Mouse (Mus musculus) layer of hippocampus, postnatal 10 days (tissue): ENCODE results near the gene Pold1. TPM values are rescaled to one million over a fixed set of nuclear protein-coding genes. Genes with fewer than 3 reads are reported as not detected.

ENCODE experiments used
- DNase-seq, 2 experiments: peaks; one replicate each; pipeline ENCODE4 v3.0.0; 2021; ENCODE audit warnings: low spot score in 2 of 2
- long read RNA-seq: library from polyadenylated mRNA; stranded (forward); transcript quantifications from one replicate; pipeline ENCODE4 v2.0.0, GENCODE M21; 2023
- total RNA-seq, 2 experiments: library from RNA; stranded (reverse); gene quantifications; 2 replicates each; pipeline ENCODE4 v1.2.3; 2021

Gene Pold1
- 10 to 100 TPM; 10.3 to 13.6 TPM for total RNA-seq
- long read RNA-seq, partial matches to known transcripts = 0 of 3 reads
- long read RNA-seq, other reads (novel, unspliced or antisense) = 1 of 3 reads

- DNase-seq = peak; percentile 99
These were observed at the start of gene Pold1 for GRCm38 (mm10) chr7:44548497-44549087. Pold1 (minus strand) TSS chr7:44548849.

DNA sequence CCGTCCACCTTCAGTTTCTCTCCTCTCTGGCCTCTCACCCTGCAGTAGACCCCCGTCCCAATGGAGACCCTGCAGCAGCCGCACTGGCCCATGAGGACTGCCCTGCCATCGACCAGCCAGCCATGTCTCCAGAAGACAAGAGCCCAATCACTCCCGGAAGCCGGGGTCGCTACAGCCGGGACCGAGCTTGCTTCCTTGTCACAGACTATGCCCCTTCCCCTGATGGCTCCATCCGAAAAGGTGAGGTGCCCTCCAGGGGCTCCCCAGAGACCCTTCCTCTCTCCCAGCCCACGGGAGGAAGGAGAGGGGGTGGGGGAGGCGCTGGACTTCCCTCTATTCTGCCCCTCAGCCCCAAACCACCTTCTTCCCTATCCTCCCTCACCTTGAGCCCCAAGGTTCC, 49.7 kb upstream of the Pold1 start:
- no peak for DNase-seq

GRCm38 (mm10) chr7:44597666-44598065, 49.0 kb upstream of the Pold1 start:
- no peak for DNase-seq

DNA sequence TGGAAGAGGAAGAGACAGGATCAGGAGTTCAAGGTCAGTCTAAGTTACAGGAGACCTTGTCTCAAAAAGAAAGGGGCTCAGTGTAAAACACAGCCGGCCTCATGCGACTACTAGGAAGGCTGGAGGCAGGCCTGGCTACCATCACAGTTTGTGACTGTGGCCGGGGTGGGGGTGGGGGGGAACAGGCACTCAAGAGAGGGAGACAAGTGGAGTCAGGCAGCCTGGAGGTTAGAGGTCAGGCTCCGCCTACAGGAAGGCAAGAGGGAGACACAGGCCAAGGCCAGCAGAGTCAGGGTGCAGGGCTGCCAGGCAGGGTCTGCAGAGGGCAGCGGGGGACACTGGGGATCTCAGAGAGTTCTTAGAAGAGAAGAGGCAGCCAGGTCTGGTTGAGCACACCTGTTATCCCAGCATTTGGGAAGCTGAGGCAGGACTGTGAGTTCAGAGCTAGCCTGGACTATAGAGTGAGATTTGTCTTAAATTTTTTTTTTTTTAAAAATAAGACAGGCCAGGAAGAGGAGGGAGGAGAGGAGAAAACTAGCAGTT, 48.4 kb upstream of the Pold1 start:
- DNase-seq = no peak

- DNase-seq = no peak
These were observed 47.4 kb upstream of the Pold1 start for GRCm38 (mm10) chr7:44596051-44596450.

DNA sequence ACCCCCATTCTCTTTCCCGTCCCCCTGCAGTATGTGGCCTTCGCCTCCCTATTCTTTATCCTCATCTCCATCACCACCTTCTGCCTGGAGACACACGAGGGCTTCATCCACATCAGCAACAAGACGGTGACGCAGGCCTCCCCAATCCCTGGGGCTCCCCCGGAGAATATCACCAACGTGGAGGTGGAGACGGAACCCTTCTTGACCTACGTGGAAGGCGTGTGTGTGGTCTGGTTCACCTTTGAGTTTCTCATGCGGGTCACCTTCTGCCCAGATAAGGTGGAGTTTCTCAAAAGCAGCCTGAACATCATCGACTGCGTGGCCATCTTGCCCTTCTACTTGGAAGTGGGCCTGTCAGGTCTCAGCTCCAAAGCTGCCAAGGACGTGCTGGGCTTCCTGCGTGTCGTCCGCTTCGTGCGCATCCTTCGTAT, 46.5 kb upstream of the Pold1 start:
- DNase-seq = no peak

- DNase-seq = peak; percentile 79 to 80
These were observed 45.6 kb upstream of the Pold1 start for GRCm38 (mm10) chr7:44594291-44594690.

GRCm38 (mm10) chr7:44593775-44594174, 45.1 kb upstream of the Pold1 start:
- peak; percentile 94 for DNase-seq

DNA sequence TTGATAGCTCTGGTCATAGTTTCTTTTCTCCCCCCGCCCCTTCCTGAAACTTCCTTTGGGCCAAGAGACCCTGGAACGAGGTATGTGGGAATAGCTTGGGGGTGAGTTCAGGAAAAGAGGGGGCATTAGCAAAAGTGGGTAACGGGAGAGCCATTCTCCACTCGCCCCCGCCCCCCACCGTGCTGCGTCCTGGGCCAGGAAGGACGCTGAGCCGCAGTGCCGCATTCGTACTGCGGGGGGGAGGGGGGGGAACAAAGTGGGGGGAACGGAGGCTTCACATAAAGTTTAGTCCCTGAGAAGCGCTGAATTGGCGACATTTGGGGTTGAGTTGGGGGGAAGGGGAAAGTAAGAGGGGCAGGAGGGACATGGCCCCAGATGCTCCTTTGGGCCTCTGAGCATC, 44.4 kb upstream of the Pold1 start:
- DNase-seq = no peak

GRCm38 (mm10) chr7:44591348-44592116, 42.9 kb upstream of the Pold1 start:
- peak in 1 of 2 experiments; percentile 55 for DNase-seq

GRCm38 (mm10) chr7:44590402-44591347, 42.0 kb upstream of the Pold1 start, which contains the start of gene Kcnc3:
Kcnc3 (plus strand) TSS chr7:44590664.
- peak; percentile 86 to 92 for DNase-seq

- DNase-seq = peak; percentile 48 to 59
These were observed 41.3 kb upstream of the Pold1 start for GRCm38 (mm10) chr7:44589946-44590345.

- peak; percentile 65 to 77 for DNase-seq
These were observed 40.5 kb upstream of the Pold1 start for GRCm38 (mm10) chr7:44589149-44589548.

DNA sequence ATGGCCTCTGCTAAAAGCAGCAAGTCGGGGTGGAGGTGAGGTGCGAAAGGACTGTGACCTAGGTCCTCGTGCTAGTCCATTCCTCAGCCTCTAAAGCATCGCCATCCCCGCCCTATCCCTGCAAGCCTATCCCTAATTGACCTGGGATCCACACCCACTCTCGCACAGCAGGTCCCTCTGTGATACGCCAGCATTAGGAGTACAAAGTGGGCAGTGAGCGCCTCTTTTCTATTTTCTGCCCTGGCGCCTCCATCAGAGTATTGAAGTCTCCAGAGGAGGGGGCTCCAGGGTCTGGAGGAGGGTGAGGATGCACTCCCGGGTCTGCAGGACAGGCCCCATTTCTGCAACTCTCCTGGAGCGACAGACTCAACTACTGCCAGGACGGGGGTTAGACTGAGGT, 39.7 kb upstream of the Pold1 start:
- no peak for DNase-seq

- DNase-seq = no peak
These were observed 39.0 kb upstream of the Pold1 start for GRCm38 (mm10) chr7:44587676-44588075.

DNA sequence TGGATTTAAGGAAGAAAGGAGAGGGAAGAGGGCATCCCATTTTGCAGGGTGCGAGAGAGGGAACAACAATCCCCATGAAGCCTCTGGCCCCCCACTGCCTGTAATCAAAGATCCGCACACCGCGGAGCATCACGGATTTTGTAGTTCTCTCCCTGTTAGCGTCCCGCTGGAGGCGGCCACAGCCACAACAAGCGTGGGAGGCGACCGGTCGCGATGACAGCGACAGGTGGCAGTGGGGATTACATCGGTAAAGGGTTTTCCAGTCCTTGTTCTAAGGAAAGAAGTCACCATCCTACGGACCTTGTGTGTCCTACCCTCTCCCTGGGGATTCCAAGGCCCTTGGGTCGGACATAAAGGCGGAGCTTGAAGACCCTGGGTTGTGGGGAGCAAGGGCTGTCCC, 38.3 kb upstream of the Pold1 start:
- DNase-seq = peak; percentile 76 to 83

- DNase-seq = peak; percentile 66 to 75
These were observed 37.9 kb upstream of the Pold1 start for GRCm38 (mm10) chr7:44586518-44586917.

DNA sequence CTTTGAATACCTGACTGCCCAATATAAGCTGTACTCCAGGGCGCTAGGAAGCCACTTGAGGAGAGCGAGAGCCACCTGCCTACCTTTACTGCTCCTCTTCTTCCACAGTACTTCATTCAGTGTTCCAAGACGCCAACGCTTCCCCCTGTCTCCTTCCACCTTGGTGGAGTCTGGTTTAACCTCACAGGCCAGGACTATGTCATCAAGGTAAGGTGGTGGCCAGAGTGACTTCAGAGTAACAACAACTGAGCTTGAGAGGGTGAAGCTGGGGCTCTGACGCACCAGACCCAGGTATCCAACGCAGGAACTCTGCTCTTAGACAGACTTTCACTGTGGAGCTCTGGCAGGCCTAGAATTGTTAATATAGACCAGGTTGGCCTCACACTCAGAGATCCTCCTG, 37.0 kb upstream of the Pold1 start:
- no peak for DNase-seq

- no peak for DNase-seq
These were observed 36.3 kb upstream of the Pold1 start for GRCm38 (mm10) chr7:44584921-44585320.

DNA sequence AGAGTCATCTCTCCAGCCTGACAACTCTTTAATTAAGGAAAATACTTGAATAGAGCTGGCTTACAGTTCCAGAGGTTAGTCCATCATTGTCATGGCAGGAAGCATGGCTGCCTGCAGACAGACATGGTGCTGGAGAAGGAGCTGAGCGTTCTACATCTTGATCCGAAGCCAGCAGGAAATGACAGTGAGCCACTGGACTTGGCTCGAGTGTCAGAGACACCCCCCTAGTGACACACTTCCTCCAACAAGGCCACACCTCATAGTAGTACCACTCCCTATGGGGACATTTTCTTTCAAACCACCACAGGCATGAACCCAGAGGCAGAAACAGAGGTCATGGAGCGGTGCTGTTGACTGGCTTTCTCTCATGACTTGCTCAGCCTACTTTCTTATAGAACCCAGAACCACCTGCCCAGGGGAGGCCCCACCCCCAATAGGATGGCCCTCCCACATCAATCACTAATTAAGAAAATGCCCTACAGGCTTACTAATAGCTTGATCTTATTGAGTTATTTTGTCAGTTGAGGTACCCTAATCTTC, 35.7 kb upstream of the Pold1 start:
- no peak for DNase-seq

GRCm38 (mm10) chr7:44583146-44583545, 34.5 kb upstream of the Pold1 start:
- DNase-seq = no peak
